Mouse (Mus musculus): ENCODE results near the gene Pccb. TPM values are rescaled to one million over a fixed set of nuclear protein-coding genes. Genes with fewer than 3 reads are reported as not detected.
A peak's percentile ranks its signal among the peaks of the same experiment; 100 is the strongest.

Pccb gene
- polyA plus RNA-seq, 1 experiment from 2014 or later = 25.4 TPM

GRCm38 (mm10) chr9:101074332-101075021 lies 39.8 kb upstream of the Pccb start:
- Histone ChIP-seq H3K27me3 (ENCODE audit: control insufficient read depth, insufficient read depth, low read length) (no peaks in the 10 kb centered on the region; the same call in 1 of the 2 replicates), H3K36me3 (ENCODE audit: control insufficient read depth, insufficient read depth, low read length) (no peaks in the 10 kb centered on the region), H3K27ac (ENCODE audit: low read depth, low read length) (peak overlapping the region; percentile 100), H3K9me3 (ENCODE audit: control insufficient read depth, low read length) (no peaks in the 10 kb centered on the region), H3K9ac (replicated peaks; ENCODE audit: low read depth, low read length) (peak overlapping the region; percentile 99), H3K4me3 (ENCODE audit: low read depth, low read length) (peak overlapping the region; percentile 99), H3K4me1 (ENCODE audit: control insufficient read depth, insufficient read depth, low read length) (peaks cover 21% of the 10 kb centered on the region), H3K4me2 (ENCODE audit: low read depth, low read length) (peak overlapping the region; percentile 97)
- ATAC-seq (ENCODE audit: low read depth) = peak; percentile 83
- WGBS = under 1% methylated on average over 53 of the region's 100 CpGs

GRCm38 (mm10) chr9:101073987-101074331 lies 39.3 kb upstream of the Pccb start, which contains the start of gene Msl2:
Msl2 (plus strand) TSS chr9:101074101.
- ATAC-seq (ENCODE audit: low read depth) = peak; percentile 78
- 0% methylated on average over 12 of the region's 43 CpGs for WGBS

GRCm38 (mm10) chr9:101073041-101073986 lies 38.6 kb upstream of the Pccb start:
- Histone ChIP-seq H3K27ac (ENCODE audit: low read depth, low read length) (peak overlapping the region; percentile 100), H3K9ac (replicated peaks; ENCODE audit: low read depth, low read length) (peak overlapping the region; percentile 82), H3K4me2 (ENCODE audit: low read depth, low read length) (peak overlapping the region; percentile 78), H3K4me3 (ENCODE audit: low read depth, low read length) (peak overlapping the region; percentile 64), H3K9me3 (ENCODE audit: control insufficient read depth, low read length) (no peaks in the 10 kb centered on the region), H3K4me1 (ENCODE audit: control insufficient read depth, insufficient read depth, low read length) (peaks cover 9% of the 10 kb centered on the region), H3K36me3 (ENCODE audit: control insufficient read depth, insufficient read depth, low read length) (no peaks in the 10 kb centered on the region), H3K27me3 (ENCODE audit: control insufficient read depth, insufficient read depth, low read length) (no peaks in the 10 kb centered on the region; the same call in 1 of the 2 replicates)
- 1% methylated on average over 53 of the region's 65 CpGs for WGBS
- ATAC-seq (ENCODE audit: low read depth) = peak; percentile 93

More at GRCm38 (mm10) chr9:101073987-101074331, 39.3 kb upstream of the Pccb start, which contains the start of gene Msl2:
- Histone ChIP-seq H3K36me3 (ENCODE audit: control insufficient read depth, insufficient read depth, low read length) (no peaks in the 10 kb centered on the region), H3K27me3 (ENCODE audit: control insufficient read depth, insufficient read depth, low read length) (no peaks in the 10 kb centered on the region; the same call in 1 of the 2 replicates), H3K27ac (ENCODE audit: low read depth, low read length) (peak within 1 kb of the TSS; percentile 100), H3K4me2 (ENCODE audit: low read depth, low read length) (peak within 1 kb of the TSS; percentile 97), H3K9ac (replicated peaks; ENCODE audit: low read depth, low read length) (peak within 1 kb of the TSS; percentile 99), H3K4me3 (ENCODE audit: low read depth, low read length) (peak within 1 kb of the TSS; percentile 99), H3K4me1 (ENCODE audit: control insufficient read depth, insufficient read depth, low read length) (peaks cover 16% of the 10 kb centered on the region), H3K9me3 (ENCODE audit: control insufficient read depth, low read length) (no peaks in the 10 kb centered on the region)

- Histone ChIP-seq H3K4me1 (ENCODE audit: control insufficient read depth, insufficient read depth, low read length) (peaks cover 2% of the 10 kb centered on the region; the same call in 1 of the 2 replicates), H3K27ac (ENCODE audit: low read depth, low read length) (no peak overlapping the region), H3K9ac (replicated peaks; ENCODE audit: low read depth, low read length) (no peak overlapping the region), H3K36me3 (ENCODE audit: control insufficient read depth, insufficient read depth, low read length) (no peaks in the 10 kb centered on the region), H3K27me3 (ENCODE audit: control insufficient read depth, insufficient read depth, low read length) (no peaks in the 10 kb centered on the region; the same call in 1 of the 2 replicates), H3K4me2 (ENCODE audit: low read depth, low read length) (no peak overlapping the region), H3K4me3 (ENCODE audit: low read depth, low read length) (no peak overlapping the region; the same call in 1 of the 2 replicates), H3K9me3 (ENCODE audit: control insufficient read depth, low read length) (no peaks in the 10 kb centered on the region)
- 56% methylated on average over 5 of the region's 5 CpGs for WGBS
- no peak for ATAC-seq (ENCODE audit: low read depth)
Observed at GRCm38 (mm10) chr9:101072506-101072905, 37.8 kb upstream of the Pccb start.

GRCm38 (mm10) chr9:101069781-101070180 lies 35.1 kb upstream of the Pccb start:
- Histone ChIP-seq H3K9ac (replicated peaks; ENCODE audit: low read depth, low read length) (no peak overlapping the region), H3K4me1 (ENCODE audit: control insufficient read depth, insufficient read depth, low read length) (no peaks in the 10 kb centered on the region), H3K4me2 (ENCODE audit: low read depth, low read length) (no peak overlapping the region), H3K27me3 (ENCODE audit: control insufficient read depth, insufficient read depth, low read length) (no peaks in the 10 kb centered on the region; the same call in 1 of the 2 replicates), H3K4me3 (ENCODE audit: low read depth, low read length) (no peak overlapping the region), H3K9me3 (ENCODE audit: control insufficient read depth, low read length) (no peaks in the 10 kb centered on the region), H3K36me3 (ENCODE audit: control insufficient read depth, insufficient read depth, low read length) (no peaks in the 10 kb centered on the region), H3K27ac (ENCODE audit: low read depth, low read length) (no peak overlapping the region)
- 98% methylated on average over 3 of the region's 3 CpGs for WGBS
- ATAC-seq (ENCODE audit: low read depth) = no peak

GRCm38 (mm10) chr9:101065076-101065602 lies 30.4 kb upstream of the Pccb start:
- Histone ChIP-seq H3K36me3 (ENCODE audit: control insufficient read depth, insufficient read depth, low read length) (no peaks in the 10 kb centered on the region), H3K27me3 (ENCODE audit: control insufficient read depth, insufficient read depth, low read length) (no peaks in the 10 kb centered on the region), H3K4me3 (ENCODE audit: low read depth, low read length) (no peak overlapping the region), H3K4me1 (ENCODE audit: control insufficient read depth, insufficient read depth, low read length) (no peaks in the 10 kb centered on the region), H3K9ac (replicated peaks; ENCODE audit: low read depth, low read length) (no peak overlapping the region), H3K9me3 (ENCODE audit: control insufficient read depth, low read length) (no peaks in the 10 kb centered on the region), H3K4me2 (ENCODE audit: low read depth, low read length) (no peak overlapping the region), H3K27ac (ENCODE audit: low read depth, low read length) (no peak overlapping the region)
- ATAC-seq (ENCODE audit: low read depth) = no peak
- 73% methylated on average over 3 of the region's 3 CpGs for WGBS

- Histone ChIP-seq H3K4me3 (ENCODE audit: low read depth, low read length) (no peak overlapping the region), H3K36me3 (ENCODE audit: control insufficient read depth, insufficient read depth, low read length) (no peaks in the 10 kb centered on the region), H3K4me2 (ENCODE audit: low read depth, low read length) (no peak overlapping the region), H3K9ac (replicated peaks; ENCODE audit: low read depth, low read length) (no peak overlapping the region), H3K27me3 (ENCODE audit: control insufficient read depth, insufficient read depth, low read length) (no peaks in the 10 kb centered on the region), H3K9me3 (ENCODE audit: control insufficient read depth, low read length) (no peaks in the 10 kb centered on the region), H3K27ac (ENCODE audit: low read depth, low read length) (no peak overlapping the region), H3K4me1 (ENCODE audit: control insufficient read depth, insufficient read depth, low read length) (no peaks in the 10 kb centered on the region)
- no peak for ATAC-seq (ENCODE audit: low read depth)
- 49% methylated on average over 6 of the region's 6 CpGs for WGBS
Observed at GRCm38 (mm10) chr9:101062253-101062780, 27.6 kb upstream of the Pccb start.

- WGBS = 76% methylated on average over 11 of the region's 11 CpGs
- Histone ChIP-seq H3K27me3 (ENCODE audit: control insufficient read depth, insufficient read depth, low read length) (no peaks in the 10 kb centered on the region), H3K4me2 (ENCODE audit: low read depth, low read length) (no peak overlapping the region), H3K4me3 (ENCODE audit: low read depth, low read length) (no peak overlapping the region), H3K9me3 (ENCODE audit: control insufficient read depth, low read length) (no peaks in the 10 kb centered on the region), H3K36me3 (ENCODE audit: control insufficient read depth, insufficient read depth, low read length) (no peaks in the 10 kb centered on the region), H3K4me1 (ENCODE audit: control insufficient read depth, insufficient read depth, low read length) (no peaks in the 10 kb centered on the region), H3K9ac (replicated peaks; ENCODE audit: low read depth, low read length) (no peak overlapping the region), H3K27ac (ENCODE audit: low read depth, low read length) (no peak overlapping the region)
- no peak for ATAC-seq (ENCODE audit: low read depth)
Observed at GRCm38 (mm10) chr9:101061035-101061434, 26.3 kb upstream of the Pccb start.

Measured in neural tube, embryonic 14.5 days (tissue).